Mouse (Mus musculus) spleen, adult 12 weeks (tissue): ENCODE results near the gene Zfp146.
"Not testable (repeated sequence)": the region's sequence is repeated elsewhere in the genome, so short reads cannot be mapped to it uniquely, and the experiment has no call there.

Experiments
- DNase-seq: peaks from one replicate; pipeline ENCODE4 v3.0.0; 2022; ENCODE audit warnings: low spot score

Zfp146 gene

GRCm38 (mm10) chr7:30169583-30170282 is at the start of gene Zfp146:
Gene Zfp146, minus strand, starts transcription at chr7:30169750.
- DNase-seq, result peak; percentile 89

GRCm38 (mm10) chr7:30217277-30217676 is 47.7 kb upstream of the Zfp146 start:
- DNase-seq, result no peak

- DNase-seq, result peak; percentile 51
Observed at GRCm38 (mm10) chr7:30216723-30217151, 47.2 kb upstream of the Zfp146 start.

- DNase-seq, result no peak
Observed at GRCm38 (mm10) chr7:30215875-30216274, 46.3 kb upstream of the Zfp146 start.

GRCm38 (mm10) chr7:30213881-30214280 is 44.3 kb upstream of the Zfp146 start:
- no peak for DNase-seq

- DNase-seq, result no peak
Observed at GRCm38 (mm10) chr7:30211025-30211424, 41.5 kb upstream of the Zfp146 start.

- not testable (repeated sequence) for DNase-seq
Observed at GRCm38 (mm10) chr7:30206364-30206763, 36.8 kb upstream of the Zfp146 start.

GRCm38 (mm10) chr7:30205383-30205782 is 35.8 kb upstream of the Zfp146 start:
- DNase-seq, result peak; percentile 51

GRCm38 (mm10) chr7:30204380-30204779 is 34.8 kb upstream of the Zfp146 start:
- no peak for DNase-seq

- DNase-seq, result no peak
Observed at GRCm38 (mm10) chr7:30202895-30203690, 33.5 kb upstream of the Zfp146 start.

GRCm38 (mm10) chr7:30200661-30201060 is 31.1 kb upstream of the Zfp146 start:
- DNase-seq, result not testable (repeated sequence)

- no peak for DNase-seq
Observed at GRCm38 (mm10) chr7:30200200-30200599, 30.6 kb upstream of the Zfp146 start.

GRCm38 (mm10) chr7:30199498-30200139 is 30.1 kb upstream of the Zfp146 start:
- no peak for DNase-seq

- peak; percentile 39 for DNase-seq
Observed at GRCm38 (mm10) chr7:30198481-30198971, 29.0 kb upstream of the Zfp146 start, which contains the start of gene Capns1. Gene Capns1, minus strand, starts transcription at chr7:30198811.

GRCm38 (mm10) chr7:30197592-30198129 is 28.1 kb upstream of the Zfp146 start:
- no peak for DNase-seq

- no peak for DNase-seq
Observed at GRCm38 (mm10) chr7:30196171-30196570, 26.6 kb upstream of the Zfp146 start.

- no peak for DNase-seq
Observed at GRCm38 (mm10) chr7:30195461-30195860, 25.9 kb upstream of the Zfp146 start.

GRCm38 (mm10) chr7:30194884-30195283 is 25.3 kb upstream of the Zfp146 start:
- DNase-seq, result peak; percentile 87

GRCm38 (mm10) chr7:30194101-30194831 is 24.7 kb upstream of the Zfp146 start:
- peak; percentile 26 for DNase-seq

- DNase-seq, result peak; percentile 79
Observed at GRCm38 (mm10) chr7:30193581-30194100, 24.1 kb upstream of the Zfp146 start.

GRCm38 (mm10) chr7:30193013-30193412 is 23.5 kb upstream of the Zfp146 start:
- no peak for DNase-seq
